Mouse (Mus musculus) kidney, adult 8-10 months (tissue): Measurements from ENCODE around the gene Anp32a.

Experiments used
- DNase-seq, 2 experiments: peaks; one replicate each; pipeline ENCODE4 v3.0.0; 2022

Gene Anp32a

DNA sequence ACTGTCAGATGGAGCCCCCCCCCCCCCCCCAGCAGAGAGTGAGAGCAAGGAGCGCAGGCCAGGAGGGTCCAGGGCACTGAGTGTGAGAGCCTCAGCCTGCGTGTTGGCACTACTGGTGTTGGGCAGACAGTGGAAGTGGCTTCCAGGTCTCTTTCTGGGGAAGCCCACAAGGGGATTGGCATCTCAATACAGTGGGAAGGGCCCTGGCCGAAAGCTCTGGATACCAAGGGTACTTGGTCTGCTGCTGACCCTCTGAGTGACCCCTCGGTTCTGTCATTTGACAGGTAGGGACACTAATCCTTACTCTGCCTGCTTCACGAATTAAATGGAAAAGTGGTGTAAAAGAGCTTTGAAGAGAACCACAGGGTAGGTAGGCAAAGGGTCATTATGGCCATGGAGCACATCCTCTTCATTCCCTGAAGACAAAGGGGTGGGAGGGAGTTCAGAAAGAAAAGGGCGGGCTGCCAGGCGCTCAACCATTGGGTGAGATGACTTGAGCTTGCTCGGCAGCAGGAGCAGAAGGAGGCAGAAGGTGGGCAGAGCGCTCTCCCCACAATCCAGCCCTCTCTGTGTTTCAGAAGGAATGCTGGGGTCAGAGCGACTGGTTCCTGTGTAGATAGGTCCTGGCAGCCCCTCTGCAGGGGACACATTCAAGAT, 79.3 kb downstream of the Anp32a start:
- no peak for DNase-seq

DNA sequence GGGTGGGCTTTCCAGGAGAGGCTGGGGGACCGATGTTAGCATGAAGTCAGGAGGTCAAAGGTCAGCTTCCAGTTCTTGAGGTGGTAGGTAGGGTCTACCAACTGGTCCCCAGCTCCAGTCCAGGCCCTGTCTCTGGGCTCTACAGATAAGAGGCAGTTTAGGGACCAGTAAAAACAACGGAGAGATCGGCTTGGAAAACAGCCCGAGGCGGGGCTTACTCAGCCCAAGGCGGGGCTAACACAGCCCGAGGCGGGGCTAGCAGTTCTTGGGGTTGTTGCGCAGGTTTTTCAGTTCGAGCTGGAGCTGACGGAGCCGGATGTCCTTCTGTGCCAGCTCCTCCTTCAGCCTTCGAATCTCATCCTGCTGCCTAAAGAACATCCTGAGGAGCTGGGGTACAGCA, 79.9 kb downstream of the Anp32a start:
- DNase-seq, result peak; percentile 85 to 91

- no peak for DNase-seq
Measured at GRCm38 (mm10) chr9:62421911-62422310, 80.8 kb downstream of the Anp32a start.

DNA sequence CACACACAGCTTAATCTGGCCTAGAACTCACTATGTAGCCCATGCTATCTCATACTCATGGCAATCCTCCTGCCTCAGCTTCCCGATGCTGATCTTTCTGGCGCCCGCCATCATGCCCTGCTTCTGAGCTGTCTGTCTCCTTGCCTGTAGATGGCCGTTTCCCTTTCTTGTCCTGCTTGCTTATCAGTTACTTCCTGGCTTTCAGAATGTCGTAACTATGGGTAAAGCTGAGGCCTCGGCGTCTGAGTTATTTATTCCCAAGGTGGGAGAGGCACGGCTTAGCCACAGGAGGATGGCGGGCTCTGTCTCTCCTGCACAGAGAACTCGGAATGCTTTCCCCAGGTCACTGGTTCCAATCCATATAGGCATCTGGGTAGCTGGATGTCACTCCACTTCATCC, 81.8 kb downstream of the Anp32a start:
- DNase-seq, result no peak

GRCm38 (mm10) chr9:62423871-62424270, 82.8 kb downstream of the Anp32a start:
- DNase-seq, result no peak

DNA sequence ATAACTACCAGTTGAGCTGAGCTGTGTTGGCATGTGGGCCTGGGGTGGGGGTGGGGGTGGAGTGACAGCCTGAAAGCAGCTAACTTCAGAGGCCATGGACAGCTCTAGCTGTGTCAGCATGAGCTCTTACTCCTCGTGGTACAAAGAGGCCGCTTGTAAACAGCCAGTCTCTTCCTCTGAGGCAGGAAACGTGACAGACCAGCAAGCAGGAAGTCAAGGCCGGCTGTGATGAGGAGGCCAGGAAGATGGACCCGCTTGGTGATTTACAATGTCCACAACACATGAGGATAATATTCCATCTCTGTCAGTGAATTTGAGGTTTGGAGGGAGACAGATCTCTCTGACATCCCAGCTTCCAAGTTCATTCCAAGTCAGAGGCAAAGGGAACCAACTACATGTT, 84.2 kb downstream of the Anp32a start:
- no peak for DNase-seq

DNA sequence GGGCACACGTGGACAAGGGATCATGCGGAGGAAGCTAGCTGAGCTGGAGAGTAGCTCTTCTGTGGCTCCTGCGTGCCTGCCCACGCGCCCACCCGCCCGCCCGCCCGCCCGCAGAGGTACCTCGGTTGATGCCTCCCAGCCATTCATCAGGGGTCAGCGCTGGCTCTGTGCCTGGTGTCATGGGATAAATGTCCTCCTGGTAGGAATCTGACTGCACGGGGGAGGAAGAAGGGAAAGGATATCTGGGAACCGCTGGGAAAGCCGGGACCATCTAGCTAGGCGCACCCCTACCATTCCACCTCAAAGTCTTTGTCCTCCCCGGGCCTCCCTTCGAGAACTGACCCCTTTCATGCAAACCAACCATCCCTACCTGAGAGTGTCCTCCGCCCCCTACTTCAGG, 84.9 kb downstream of the Anp32a start:
- DNase-seq, result no peak

- DNase-seq, result no peak
Measured at GRCm38 (mm10) chr9:62426531-62426930, 85.4 kb downstream of the Anp32a start.

- peak; percentile 59 to 80 for DNase-seq
Measured at GRCm38 (mm10) chr9:62427010-62427409, 85.9 kb downstream of the Anp32a start.
